Mouse (Mus musculus): ENCODE data around the gene Psmc2.

The Psmc2 gene

DNA sequence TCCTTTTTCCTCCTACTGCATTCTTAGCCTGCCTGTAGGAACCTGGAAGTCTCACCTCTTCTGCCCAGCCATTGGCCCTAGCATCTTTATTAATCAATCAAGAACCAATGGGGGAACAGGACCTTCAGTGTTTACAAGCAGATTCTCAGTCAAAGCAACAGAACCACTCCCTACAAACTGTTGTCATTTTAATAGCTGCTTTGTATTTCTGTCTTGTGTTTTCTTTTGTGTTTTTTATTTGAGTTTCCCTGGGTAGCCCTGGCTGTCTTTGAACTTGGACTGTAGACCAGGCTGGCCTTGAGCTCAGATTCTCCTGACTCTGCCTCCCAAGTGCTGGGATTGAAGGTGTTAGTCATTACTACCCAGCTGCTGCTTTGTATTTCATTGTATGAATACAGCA lies 7.1 kb downstream of the Psmc2 start:
- in situ Hi-C loops (cut with MboI; ENCODE audit: low pct_unique_long_range_greater_than_20kb in 1 of 2, low sequenced_read_pairs in 2 of 2, unreplicated experiment in 1 of 2) = no loop called here

GRCm38 (mm10) chr5:21802907-21803306 lies 17.8 kb downstream of the Psmc2 start:
- in situ Hi-C loops (cut with MboI; ENCODE audit: low pct_unique_long_range_greater_than_20kb in 1 of 2, low sequenced_read_pairs in 2 of 2, unreplicated experiment in 1 of 2) = no loop called here

DNA sequence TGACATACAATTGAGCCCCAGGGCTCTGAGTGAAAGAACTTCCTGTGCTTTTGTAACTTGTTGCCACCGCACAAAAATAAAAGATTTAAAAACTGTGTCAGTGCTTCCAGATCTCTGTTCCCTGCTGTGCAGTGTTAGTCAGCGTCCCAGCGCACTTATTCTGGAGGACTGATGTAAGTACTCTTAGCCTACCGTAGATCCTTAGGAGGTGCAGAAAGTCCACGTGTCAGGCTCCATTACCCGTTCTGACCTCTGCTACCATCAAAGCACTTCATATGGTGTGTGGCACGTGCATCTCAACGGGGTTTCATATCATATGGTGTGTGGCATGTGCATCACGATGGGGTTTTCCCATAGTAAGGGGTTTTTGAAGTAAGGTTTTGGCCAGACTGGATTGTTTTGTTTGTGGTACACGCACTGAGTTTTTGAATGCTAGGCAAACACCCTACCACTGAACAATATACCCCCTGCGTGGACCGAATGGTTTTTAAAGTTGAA lies 18.7 kb downstream of the Psmc2 start:
- in situ Hi-C loops (cut with MboI; ENCODE audit: low pct_unique_long_range_greater_than_20kb in 1 of 2, low sequenced_read_pairs in 2 of 2, unreplicated experiment in 1 of 2) = no loop called here

- in situ Hi-C loops (cut with MboI; ENCODE audit: low pct_unique_long_range_greater_than_20kb in 1 of 2, low sequenced_read_pairs in 2 of 2, unreplicated experiment in 1 of 2) = no loop called here
These were observed 19.8 kb downstream of the Psmc2 start for GRCm38 (mm10) chr5:21804837-21805236.

DNA sequence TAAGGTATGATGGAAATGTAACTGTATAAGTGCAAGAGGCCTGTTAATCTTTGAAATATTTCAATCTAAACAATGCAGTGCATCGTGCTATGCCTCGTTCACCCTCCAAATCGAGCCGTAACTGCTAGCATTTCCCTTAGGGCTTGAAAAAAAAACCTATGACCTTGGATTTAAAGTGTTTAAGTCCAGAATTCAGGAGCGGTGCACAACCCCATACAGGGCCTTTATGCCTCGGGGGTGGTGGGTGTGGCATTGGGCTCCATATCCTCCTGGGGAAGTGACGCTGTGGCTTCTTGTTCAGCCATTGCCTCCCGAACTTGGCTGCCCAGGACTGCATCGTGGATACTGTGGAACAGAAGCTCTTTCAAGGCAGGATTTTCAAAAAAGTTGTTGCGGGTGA lies 25.8 kb downstream of the Psmc2 start:
- in situ Hi-C loops (cut with MboI; ENCODE audit: low pct_unique_long_range_greater_than_20kb in 1 of 2, low sequenced_read_pairs in 2 of 2, unreplicated experiment in 1 of 2) = no loop called here

DNA sequence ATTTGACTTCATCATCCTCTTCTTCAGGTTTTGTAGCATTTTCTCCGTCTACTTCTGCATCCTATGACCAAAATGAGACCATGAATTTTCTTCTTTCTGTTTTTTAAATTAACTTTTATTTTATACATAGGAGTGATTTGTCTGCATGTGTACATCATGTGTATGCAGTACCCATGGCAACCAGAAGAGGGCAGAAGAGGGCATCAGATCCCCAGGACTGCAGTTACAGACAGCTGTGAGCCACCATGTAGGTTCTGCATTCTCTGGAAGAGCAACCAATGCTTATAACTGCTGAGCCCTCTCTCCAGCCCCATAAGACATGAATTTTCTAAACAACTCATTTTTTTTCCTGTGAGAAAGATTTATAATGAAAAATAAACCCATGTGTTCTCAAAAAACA lies 28.9 kb downstream of the Psmc2 start:
- in situ Hi-C loops (cut with MboI; ENCODE audit: low pct_unique_long_range_greater_than_20kb in 1 of 2, low sequenced_read_pairs in 2 of 2, unreplicated experiment in 1 of 2) = no loop called here

- in situ Hi-C loops (cut with MboI; ENCODE audit: low pct_unique_long_range_greater_than_20kb in 1 of 2, low sequenced_read_pairs in 2 of 2, unreplicated experiment in 1 of 2) = no loop called here
These were observed 41.3 kb downstream of the Psmc2 start for GRCm38 (mm10) chr5:21826370-21826769.

GRCm38 (mm10) chr5:21827643-21828042 lies 42.6 kb downstream of the Psmc2 start:
- in situ Hi-C loops (cut with MboI; ENCODE audit: low pct_unique_long_range_greater_than_20kb in 1 of 2, low sequenced_read_pairs in 2 of 2, unreplicated experiment in 1 of 2) = no loop called here

DNA sequence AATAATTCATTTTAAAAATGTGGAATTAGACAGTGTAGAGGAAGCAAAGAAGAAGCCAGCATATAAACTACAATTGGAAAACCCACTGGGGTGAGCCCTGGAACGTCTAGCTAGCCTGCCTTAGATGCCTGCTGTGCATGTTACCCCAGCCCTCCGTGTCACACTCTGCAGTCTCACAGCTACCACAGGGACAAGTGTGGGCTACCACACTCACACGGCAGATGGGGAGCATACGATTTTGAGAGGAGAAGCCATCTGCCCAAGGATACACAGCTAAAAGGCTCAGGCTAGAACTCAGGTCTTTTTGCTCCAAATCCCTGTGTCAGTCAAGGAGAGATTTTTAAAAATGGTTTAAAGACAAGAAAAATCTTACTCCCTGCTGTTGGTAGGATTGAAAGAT lies 43.8 kb downstream of the Psmc2 start:
- in situ Hi-C loops (cut with MboI; ENCODE audit: low pct_unique_long_range_greater_than_20kb in 1 of 2, low sequenced_read_pairs in 2 of 2, unreplicated experiment in 1 of 2) = no loop called here

- in situ Hi-C loops (cut with MboI; ENCODE audit: low pct_unique_long_range_greater_than_20kb in 1 of 2, low sequenced_read_pairs in 2 of 2, unreplicated experiment in 1 of 2) = no loop called here
These were observed 46.7 kb downstream of the Psmc2 start for GRCm38 (mm10) chr5:21831761-21832160.

- in situ Hi-C loops (cut with MboI; ENCODE audit: low pct_unique_long_range_greater_than_20kb in 1 of 2, low sequenced_read_pairs in 2 of 2, unreplicated experiment in 1 of 2) = no loop called here
These were observed 59.6 kb downstream of the Psmc2 start for GRCm38 (mm10) chr5:21844676-21845075.

DNA sequence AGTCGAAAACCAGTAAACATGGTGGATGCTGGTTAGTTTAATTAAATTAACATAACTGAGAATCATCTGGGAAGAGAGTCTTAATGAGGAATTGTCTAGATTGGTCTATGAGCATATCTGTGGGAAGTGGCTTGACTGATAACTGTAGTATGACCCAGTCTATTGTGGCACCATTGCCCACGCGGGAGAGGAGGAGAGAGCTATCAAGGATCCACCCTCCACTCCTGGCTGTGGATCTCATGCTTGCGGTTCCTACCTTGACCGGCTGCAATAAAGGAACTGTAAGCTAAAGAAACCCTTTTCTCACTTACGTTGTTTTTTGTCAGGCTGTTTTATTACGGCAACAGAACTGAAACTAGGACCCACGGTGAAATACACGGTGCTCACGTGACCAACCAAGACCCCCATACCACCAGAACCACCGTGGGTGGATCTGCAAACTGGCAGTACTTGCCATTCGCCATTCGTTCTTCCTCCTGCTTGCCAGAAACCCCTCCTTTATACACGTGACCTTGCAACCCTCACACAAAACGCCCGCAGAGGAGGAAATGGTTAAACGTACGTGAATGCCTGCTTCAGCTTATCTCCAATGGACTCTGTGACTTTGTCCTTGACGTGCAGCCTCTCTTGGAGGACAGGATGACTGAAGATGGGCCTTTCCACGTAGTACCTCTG lies 61.7 kb downstream of the Psmc2 start:
- in situ Hi-C loops (cut with MboI; ENCODE audit: low pct_unique_long_range_greater_than_20kb in 1 of 2, low sequenced_read_pairs in 2 of 2, unreplicated experiment in 1 of 2) = no loop called here

- in situ Hi-C loops (cut with MboI; ENCODE audit: low pct_unique_long_range_greater_than_20kb in 1 of 2, low sequenced_read_pairs in 2 of 2, unreplicated experiment in 1 of 2) = no loop called here
These were observed 62.4 kb downstream of the Psmc2 start for GRCm38 (mm10) chr5:21847438-21847837.

GRCm38 (mm10) chr5:21851679-21852340 lies 66.7 kb downstream of the Psmc2 start:
- in situ Hi-C loops (cut with MboI; ENCODE audit: low pct_unique_long_range_greater_than_20kb in 1 of 2, low sequenced_read_pairs in 2 of 2, unreplicated experiment in 1 of 2) = no loop called here

Measured in mouse embryonic stem cell (cell line).